Mouse (Mus musculus): ENCODE results near the gene Clcf1. TPM values are rescaled to one million over a fixed set of nuclear protein-coding genes. Genes with fewer than 3 reads are reported as not detected.

Gene Clcf1
- 2.9 and 11.1 TPM in 2 replicates for polyA plus RNA-seq (2012; rRNA removed)

DNA sequence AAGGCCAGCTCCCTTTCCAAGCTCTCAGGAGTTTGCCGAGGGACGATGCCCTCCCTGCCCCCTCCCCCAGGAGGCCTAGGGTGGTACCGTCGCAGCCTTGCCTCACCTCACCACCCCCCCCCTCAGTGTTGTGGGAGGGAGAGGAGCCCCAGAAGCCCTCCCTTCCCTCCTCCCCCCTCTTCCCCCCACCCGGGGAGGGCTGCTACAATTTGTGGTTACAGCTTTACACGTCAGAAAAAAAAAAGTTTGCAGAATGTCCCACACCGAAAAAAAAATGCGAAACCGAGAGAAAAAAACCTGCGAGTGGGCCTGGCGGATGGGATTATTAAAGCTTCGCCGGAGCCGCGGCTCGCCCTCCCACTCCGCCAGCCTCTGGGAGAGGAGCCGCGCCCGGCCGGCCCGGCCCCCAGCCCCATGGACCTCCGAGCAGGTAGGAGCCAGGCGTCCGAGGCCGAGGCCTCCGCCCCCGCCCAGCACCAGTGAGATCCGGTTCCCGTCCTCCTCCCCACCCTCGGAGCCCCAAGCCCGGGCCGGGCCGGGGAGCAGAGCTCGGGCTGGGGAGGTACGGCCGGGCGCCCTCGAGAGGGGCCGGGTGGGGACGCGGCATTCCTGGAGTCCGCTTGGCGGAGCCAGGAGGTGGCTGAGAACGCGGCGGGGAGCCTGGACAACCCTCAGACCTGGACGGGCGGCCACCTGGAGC, at the start of gene Clcf1, which contains the start of gene AC109138.7:
Gene Clcf1 (plus strand): TSS at position 168 of the 700 bp plus-strand sequence.
Gene AC109138.7 (plus strand): TSS at position 287 of the 700 bp plus-strand sequence.

GRCm38 (mm10) chr19:4175368-4175947, 38.6 kb upstream of the Clcf1 start, which contains the start of gene Carns1:
TSS of gene Carns1 (minus strand) at chr19:4175479.

DNA sequence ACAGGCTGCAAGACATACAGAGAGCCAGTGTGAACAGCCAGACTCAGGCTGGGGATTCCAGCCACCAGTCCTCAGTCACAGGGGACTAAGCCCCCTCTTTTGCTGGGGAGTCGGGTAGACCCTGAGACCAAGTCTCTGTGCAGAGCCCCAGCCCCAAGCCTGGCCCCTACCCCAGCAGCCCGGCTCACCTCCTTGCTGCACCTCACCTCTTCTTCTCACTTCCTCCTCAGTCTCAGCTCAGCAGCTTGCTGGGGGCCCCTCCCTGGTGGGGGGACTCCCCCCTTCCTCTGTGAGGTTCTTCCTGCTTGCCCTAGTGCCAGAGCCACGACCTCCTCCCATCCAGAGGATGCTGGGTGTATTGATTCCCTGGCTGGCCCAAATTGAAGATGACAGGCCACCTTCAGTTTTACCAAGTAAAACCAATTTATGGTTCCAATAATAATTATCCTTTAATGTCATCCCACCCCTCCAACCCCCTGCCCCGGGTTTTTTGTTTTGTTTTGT, 23.2 kb upstream of the Clcf1 start, which contains the start of gene Tbc1d10c:
Gene Tbc1d10c (minus strand): TSS at position 454 of the 504 bp plus-strand sequence.

DNA sequence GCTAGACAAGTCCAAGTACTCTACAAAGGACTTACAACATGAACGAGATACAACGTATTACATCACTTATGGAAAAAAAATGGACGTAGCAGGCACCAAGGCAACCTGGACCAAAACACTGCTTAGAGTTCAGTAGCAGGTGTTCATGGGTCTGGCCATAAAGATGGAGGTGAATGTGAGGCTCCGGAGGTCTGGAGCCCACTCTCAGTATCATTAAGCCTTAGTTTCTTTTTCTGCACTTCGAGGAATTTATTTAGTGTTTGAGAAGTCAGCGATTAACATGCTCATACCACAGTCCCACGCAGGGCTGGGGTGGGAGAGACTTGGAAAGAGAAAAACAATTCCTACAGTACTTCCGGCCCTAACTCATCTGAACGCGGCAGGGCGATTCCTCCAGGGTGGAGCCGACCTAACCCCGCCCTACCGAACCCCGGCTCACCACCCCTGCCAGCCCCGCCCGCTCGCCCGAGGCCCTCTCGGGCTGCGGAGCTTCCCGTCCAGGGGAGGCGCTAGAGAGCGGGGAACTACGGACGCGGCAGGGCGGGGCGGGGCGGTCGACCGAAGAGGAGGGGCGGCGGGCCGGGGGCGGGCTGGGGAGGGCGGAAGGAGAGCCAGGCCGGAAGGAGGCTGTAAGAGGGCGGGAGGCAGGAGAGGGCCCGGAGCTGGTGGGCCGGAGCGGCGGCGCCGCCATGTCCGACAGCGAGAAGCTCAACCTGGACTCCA, 22.3 kb upstream of the Clcf1 start, which contains the start of gene Ppp1ca:
Gene Ppp1ca (plus strand): TSS at position 538 of the 723 bp plus-strand sequence.

GRCm38 (mm10) chr19:4201291-4201909, 12.6 kb upstream of the Clcf1 start, which contains the start of gene Rad9a:
TSS of gene Rad9a (minus strand) at chr19:4201662.

GRCm38 (mm10) chr19:4231253-4232185, 17.5 kb downstream of the Clcf1 start, which contains the start of gene Pold4:
TSS of gene Pold4 (plus strand) at chr19:4231899.

GRCm38 (mm10) chr19:4268566-4269361, 54.7 kb downstream of the Clcf1 start, which contains the start of gene Ssh3:
TSS of gene Ssh3 (minus strand) at chr19:4269180.

Other genes with a start within 250 kb of the Clcf1 start
- 0.38 and 0.76 TPM in 2 replicates for gene Aldh3b2, start 241.9 kb upstream of the Clcf1 start, polyA plus RNA-seq (2012; rRNA removed)
- gene Acy3, start 227.7 kb upstream of the Clcf1 start, polyA plus RNA-seq (2012; rRNA removed) = 2.2 and 3.4 TPM in 2 replicates
- gene Tbx10, start 221.5 kb upstream of the Clcf1 start, polyA plus RNA-seq (2012; rRNA removed) = 0.11 and 0.15 TPM in 2 replicates
- gene Nudt8, start 213.7 kb upstream of the Clcf1 start, polyA plus RNA-seq (2012; rRNA removed) = 4.7 and 10.6 TPM in 2 replicates
- gene Gm49405, start 213.6 kb upstream of the Clcf1 start, polyA plus RNA-seq (2012; rRNA removed) = 2.9 and 4.4 TPM in 2 replicates
- gene Doc2g, start 210.9 kb upstream of the Clcf1 start, polyA plus RNA-seq (2012; rRNA removed) = 8.2 and 13.0 TPM in 2 replicates
- 153 and 167 TPM in 2 replicates for gene Ndufv1, start 201.4 kb upstream of the Clcf1 start, polyA plus RNA-seq (2012; rRNA removed)
- 218 and 263 TPM in 2 replicates for gene Gstp1, start 176.3 kb upstream of the Clcf1 start, polyA plus RNA-seq (2012; rRNA removed)
- 0.24 and 9.3 TPM in 2 replicates for gene Gstp2, start 168.2 kb upstream of the Clcf1 start, polyA plus RNA-seq (2012; rRNA removed)
- gene Gstp3, start 154.7 kb upstream of the Clcf1 start, polyA plus RNA-seq (2012; rRNA removed) = 0.98 and 2.2 TPM in 2 replicates
- 0.07 TPM in 1 of 2 replicates, not detected in the other for gene Cabp2, start 132.7 kb upstream of the Clcf1 start, polyA plus RNA-seq (2012; rRNA removed)
- 33.8 and 35.4 TPM in 2 replicates for gene Cdk2ap2, start 117.1 kb upstream of the Clcf1 start, polyA plus RNA-seq (2012; rRNA removed)
- 23.9 and 25.8 TPM in 2 replicates for gene Pitpnm1, start 114.2 kb upstream of the Clcf1 start, polyA plus RNA-seq (2012; rRNA removed)
- 53.3 and 100 TPM in 2 replicates for gene Aip, start 88.4 kb upstream of the Clcf1 start, polyA plus RNA-seq (2012; rRNA removed)
- gene Gpr152, start 74.5 kb upstream of the Clcf1 start, polyA plus RNA-seq (2012; rRNA removed) = 0.02 and 0.06 TPM in 2 replicates
- 0.05 and 0.11 TPM in 2 replicates for gene Cabp4, start 70.2 kb upstream of the Clcf1 start, polyA plus RNA-seq (2012; rRNA removed)
- gene Coro1b, start 65.6 kb upstream of the Clcf1 start, polyA plus RNA-seq (2012; rRNA removed) = 168 and 188 TPM in 2 replicates
- 2.7 and 3.3 TPM in 2 replicates for gene Ptprcap, start 60.6 kb upstream of the Clcf1 start, polyA plus RNA-seq (2012; rRNA removed)
- gene Rps6kb2, start 50.9 kb upstream of the Clcf1 start, polyA plus RNA-seq (2012; rRNA removed) = 51.0 and 60.7 TPM in 2 replicates
- gene Carns1, start 38.8 kb upstream of the Clcf1 start, polyA plus RNA-seq (2012; rRNA removed) = 3.5 and 4.1 TPM in 2 replicates
- 1.8 and 2.9 TPM in 2 replicates for gene Tbc1d10c, start 23.0 kb upstream of the Clcf1 start, polyA plus RNA-seq (2012; rRNA removed)
- 375 and 508 TPM in 2 replicates for gene Ppp1ca, start 22.2 kb upstream of the Clcf1 start, polyA plus RNA-seq (2012; rRNA removed)
- gene Rad9a, start 12.6 kb upstream of the Clcf1 start, polyA plus RNA-seq (2012; rRNA removed) = 37.9 and 54.0 TPM in 2 replicates
- gene AC109138.7, start 119 bp downstream of the Clcf1 start, polyA plus RNA-seq (2012; rRNA removed) = not detected in 2 replicates
- 11.8 and 19.7 TPM in 2 replicates for gene Pold4, start 17.7 kb downstream of the Clcf1 start, polyA plus RNA-seq (2012; rRNA removed)
- gene Ssh3, start 54.9 kb downstream of the Clcf1 start, polyA plus RNA-seq (2012; rRNA removed) = 14.4 and 16.9 TPM in 2 replicates
- gene Ankrd13d, start 68.9 kb downstream of the Clcf1 start, polyA plus RNA-seq (2012; rRNA removed) = 16.2 and 18.8 TPM in 2 replicates
- 71.3 and 119 TPM in 2 replicates for gene Grk2, start 92.0 kb downstream of the Clcf1 start, polyA plus RNA-seq (2012; rRNA removed)
- gene Kdm2a, start 184.0 kb downstream of the Clcf1 start, polyA plus RNA-seq (2012; rRNA removed) = 56.7 and 88.6 TPM in 2 replicates
- gene Rhod, start 225.2 kb downstream of the Clcf1 start, polyA plus RNA-seq (2012; rRNA removed) = 10.2 and 16.9 TPM in 2 replicates

Measured in central nervous system, embryonic 11.5 days (tissue).